Comparison of ENCODE assay signal across 9 mouse cellular contexts in the genomic region with DNA sequence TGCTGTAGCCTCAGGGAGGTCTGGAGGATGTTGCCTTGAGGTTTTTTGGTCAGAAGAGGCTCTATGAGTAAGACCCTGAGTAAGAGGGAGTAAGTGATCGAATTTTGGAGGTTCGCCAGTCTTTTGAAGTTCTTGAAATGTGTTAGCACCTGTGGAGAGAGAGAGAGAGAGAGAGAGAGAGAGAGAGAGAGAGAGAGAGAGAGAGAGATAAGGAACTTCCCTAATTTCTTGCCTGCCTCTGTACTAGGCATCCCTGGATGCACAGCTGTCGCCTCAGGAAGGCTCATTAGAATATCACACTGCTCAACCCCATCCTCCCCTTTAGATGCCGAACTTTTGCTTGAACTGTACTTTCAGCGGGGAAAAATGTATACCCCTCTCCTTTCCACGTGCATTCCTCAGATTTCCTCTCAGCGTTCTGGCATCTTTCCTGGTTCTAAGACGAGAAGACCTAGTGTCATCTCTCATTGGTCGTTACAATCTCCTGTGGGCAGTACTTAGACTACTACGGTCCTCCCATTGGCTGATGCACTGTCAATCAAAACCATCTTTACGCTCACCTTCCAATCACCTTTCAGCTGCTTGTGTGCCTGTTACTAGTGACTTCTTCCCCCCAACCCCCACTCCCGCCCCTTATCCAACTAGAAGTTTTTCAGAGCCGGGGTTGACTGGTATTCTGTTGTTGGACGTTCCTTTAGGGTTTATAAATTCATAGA. TPM values are rescaled to one million over a fixed set of nuclear protein-coding genes. Genes with fewer than 3 reads are reported as not detected.
DNase-seq lines count a peak whose midpoint lies in the region; ATAC-seq lines count a peak whose summit lies in the region.
"Had no signal": no experiment of that assay in that cellular context is flagged by ENCODE, and none has a peak within 500 bp of the region (broad histone marks: within the 10 kb centered on the region; RNA-seq: fewer than 3 reads in every experiment).

No protein-coding gene starts in this region.

- H3K27me3 ChIP-seq in hindbrain, embryonic 14.5 days (ENCODE audit: control insufficient read depth, insufficient read depth, low read length): no peaks in the 10 kb centered on the region
- peaks cover 10% of the 10 kb centered on the region for H3K27me3 ChIP-seq in midbrain, embryonic 10.5 days (ENCODE audit: low read depth, poor library complexity, severe bottlenecking)
- no peaks in the 10 kb centered on the region for H3K27me3 ChIP-seq in stomach, embryonic 15.5 days (replicated peaks)

- H3K9me3 ChIP-seq in hindbrain, embryonic 14.5 days (ENCODE audit: control insufficient read depth, low read length): no peaks in the 10 kb centered on the region
- H3K9me3 ChIP-seq in midbrain, embryonic 10.5 days (replicated peaks): no peaks in the 10 kb centered on the region
- H3K9me3 ChIP-seq in stomach, embryonic 15.5 days: no peaks in the 10 kb centered on the region

- no peak overlapping the region for H3K9ac ChIP-seq in hindbrain, embryonic 14.5 days
- H3K9ac ChIP-seq in stomach, embryonic 15.5 days: no peak overlapping the region

- peak; percentile 93 for DNase-seq in ES-CJ7 (ENCODE audit: low read depth, low spot score)
- DNase-seq in adrenal gland, postnatal 14 days: peak; percentile 76
- peak; percentile 65 for DNase-seq in forelimb bud, embryonic 11.5 days (ENCODE audit: low read depth, low spot score)
- peak; percentile 80 for DNase-seq in hindbrain, embryonic 14.5 days (ENCODE audit: low spot score)
- peak; percentile 50 to 71 for DNase-seq in left cerebral cortex, postnatal 25 days (ENCODE audit: low spot score in 2 of 2)
- DNase-seq in midbrain, embryonic 10.5 days (ENCODE audit: low spot score): peak; percentile 47

- ATAC-seq in hindbrain, embryonic 14.5 days (ENCODE audit: low FRiP score): peak; percentile 74
- ATAC-seq in stomach, embryonic 15.5 days (ENCODE audit: insufficient read depth, low FRiP score, low read depth): peak; percentile 89

- intact Hi-C loops in left cerebral cortex, postnatal 25 days (cut with DNase I): no loop called here

- no peaks in the 10 kb centered on the region for H3K4me1 ChIP-seq in hindbrain, embryonic 14.5 days (replicated peaks; ENCODE audit: control insufficient read depth, insufficient read depth, low read length)
- peaks cover 13% of the 10 kb centered on the region for H3K4me1 ChIP-seq in midbrain, embryonic 10.5 days
- H3K4me1 ChIP-seq in stomach, embryonic 15.5 days: peaks cover 7% of the 10 kb centered on the region; the same call in 1 of the 2 replicates

- H3K27ac ChIP-seq in hindbrain, embryonic 14.5 days: no peak overlapping the region
- no peak overlapping the region for H3K27ac ChIP-seq in midbrain, embryonic 10.5 days (replicated peaks)
- peak overlapping the region; percentile 83 for H3K27ac ChIP-seq in stomach, embryonic 15.5 days

- 30% methylated on average over 14 of the region's 14 CpGs for WGBS in hindbrain, embryonic 14.5 days
- 33% methylated on average over 14 of the region's 14 CpGs for WGBS in midbrain, embryonic 10.5 days
- WGBS in stomach, embryonic 15.5 days: 19% methylated on average over 14 of the region's 14 CpGs

- no peaks in the 10 kb centered on the region for H3K36me3 ChIP-seq in hindbrain, embryonic 14.5 days (replicated peaks; ENCODE audit: control insufficient read depth, insufficient read depth)
- no peaks in the 10 kb centered on the region for H3K36me3 ChIP-seq in midbrain, embryonic 10.5 days
- H3K36me3 ChIP-seq in stomach, embryonic 15.5 days: no peaks in the 10 kb centered on the region

- H3K4me3 ChIP-seq in hindbrain, embryonic 14.5 days (replicated peaks; ENCODE audit: low read length): no peak overlapping the region
- peak overlapping the region; percentile 25 for H3K4me3 ChIP-seq in midbrain, embryonic 10.5 days
- 0 out of 2 replicates have a peak overlapping the region, but pooled peaks have one; percentile 2 for H3K4me3 ChIP-seq in stomach, embryonic 15.5 days (replicated peaks)
- H3K4me3 ChIP-seq: erythroblast, embryonic 14.5 days had no signal

- peak overlapping the region; percentile 24; the same call in 1 of the 2 replicates for H3K4me2 ChIP-seq in hindbrain, embryonic 14.5 days (replicated peaks)
- peak overlapping the region; percentile 32; the same call in 1 of the 2 replicates for H3K4me2 ChIP-seq in stomach, embryonic 15.5 days

RNA-seq across cellular contexts. Expression of a gene that starts 4.9 kb away (rescaled TPM):
- not detected in 2 replicates for total RNA-seq in adrenal gland, postnatal 14 days (2021)
- 0.09 TPM in 1 of 2 replicates, not detected in the other for polyA plus RNA-seq in hindbrain, embryonic 14.5 days (2014; fragmentation: Nextera tagmentation; extraction: Ambion mirVana)
- total RNA-seq in left cerebral cortex, postnatal 25 days (2021): not detected
- polyA plus RNA-seq in midbrain, embryonic 10.5 days (2016; fragmentation: Nextera tagmentation; extraction: Ambion mirVana): 0.17 and 0.22 TPM in 2 replicates
- 19.5 and 29.5 TPM in 2 replicates for polyA plus RNA-seq in stomach, embryonic 15.5 days (2015; fragmentation: Nextera tagmentation; extraction: Ambion mirVana)
- polyA plus RNA-seq: erythroblast, embryonic 14.5 days had no signal

RNA-seq across cellular contexts. Expression of a gene that starts 12.2 kb away (rescaled TPM):
- not detected in 2 replicates for total RNA-seq in adrenal gland, postnatal 14 days (2021)
- polyA plus RNA-seq in hindbrain, embryonic 14.5 days (2014; fragmentation: Nextera tagmentation; extraction: Ambion mirVana): not detected in 2 replicates
- not detected for total RNA-seq in left cerebral cortex, postnatal 25 days (2021)
- polyA plus RNA-seq in midbrain, embryonic 10.5 days (2016; fragmentation: Nextera tagmentation; extraction: Ambion mirVana): not detected in 2 replicates
- 0.62 and 0.89 TPM in 2 replicates for polyA plus RNA-seq in stomach, embryonic 15.5 days (2015; fragmentation: Nextera tagmentation; extraction: Ambion mirVana)
- polyA plus RNA-seq: erythroblast, embryonic 14.5 days; small intestine, adult 2 months had no signal

RNA-seq across cellular contexts. Expression of a gene that starts 28.8 kb away (rescaled TPM):
- 49.6 and 52.0 TPM in 2 replicates for total RNA-seq in adrenal gland, postnatal 14 days (2021)
- polyA plus RNA-seq in hindbrain, embryonic 14.5 days (2014; fragmentation: Nextera tagmentation; extraction: Ambion mirVana): 14.8 and 14.9 TPM in 2 replicates
- total RNA-seq in left cerebral cortex, postnatal 25 days (2021): 10 to 100 TPM; 31.1 to 32.6 TPM
- 19.3 and 20.6 TPM in 2 replicates for polyA plus RNA-seq in midbrain, embryonic 10.5 days (2016; fragmentation: Nextera tagmentation; extraction: Ambion mirVana)
- polyA plus RNA-seq in stomach, embryonic 15.5 days (2015; fragmentation: Nextera tagmentation; extraction: Ambion mirVana): 18.6 and 21.5 TPM in 2 replicates

RNA-seq across cellular contexts. Expression of a gene that starts 34.9 kb away (rescaled TPM):
- 24.3 and 24.7 TPM in 2 replicates for total RNA-seq in adrenal gland, postnatal 14 days (2021)
- polyA plus RNA-seq in hindbrain, embryonic 14.5 days (2014; fragmentation: Nextera tagmentation; extraction: Ambion mirVana): 21.3 and 22.8 TPM in 2 replicates
- 10 to 100 TPM; 27.7 to 28.9 TPM for total RNA-seq in left cerebral cortex, postnatal 25 days (2021)
- polyA plus RNA-seq in midbrain, embryonic 10.5 days (2016; fragmentation: Nextera tagmentation; extraction: Ambion mirVana): 50.1 and 52.3 TPM in 2 replicates
- polyA plus RNA-seq in stomach, embryonic 15.5 days (2015; fragmentation: Nextera tagmentation; extraction: Ambion mirVana): 36.3 and 39.9 TPM in 2 replicates

RNA-seq across cellular contexts. Expression of a gene that starts 37.3 kb away (rescaled TPM):
- not detected in 2 replicates for total RNA-seq in adrenal gland, postnatal 14 days (2021)
- polyA plus RNA-seq in hindbrain, embryonic 14.5 days (2014; fragmentation: Nextera tagmentation; extraction: Ambion mirVana): not detected in 2 replicates
- not detected for total RNA-seq in left cerebral cortex, postnatal 25 days (2021)
- polyA plus RNA-seq in midbrain, embryonic 10.5 days (2016; fragmentation: Nextera tagmentation; extraction: Ambion mirVana): not detected in 2 replicates
- 10.6 TPM in 2 replicates for polyA plus RNA-seq in stomach, embryonic 15.5 days (2015; fragmentation: Nextera tagmentation; extraction: Ambion mirVana)
- polyA plus RNA-seq: erythroblast, embryonic 14.5 days; small intestine, adult 2 months had no signal

Comparison
In these comparisons a context has a peak if more than half of its experiments do, and no peak if none do; other contexts are left out.
1. RNA of a gene that starts 4.9 kb away (polyA plus RNA-seq): 19.5 to 29.5 TPM in stomach, embryonic 15.5 days; 0.17 to 0.22 TPM in midbrain, embryonic 10.5 days and 0.09 TPM in hindbrain, embryonic 14.5 days; every median in the first group is over 10 times any median in the second.
2. Peak in every context shown above with its lines, with median percentiles within 50 percentile points of each other: DNase-seq.